Mouse (Mus musculus) mature B cell (primary cell): ENCODE data around the gene Crtc2.

Source experiments
- in situ Hi-C: fragments of 300-500 bp; cut with MboI; formaldehyde crosslinking; loops from 2 replicates; pipeline ENCODE4 v1.14.3; 2019

The Crtc2 gene

GRCm38 (mm10) chr3:90253653-90254418 is at the start of gene Crtc2:
Gene Crtc2, plus strand, starts transcription at chr3:90254163.
- in situ Hi-C loops, result no loop called here

GRCm38 (mm10) chr3:90204582-90204981 is 49.4 kb upstream of the Crtc2 start:
- in situ Hi-C loops, result no loop called here

GRCm38 (mm10) chr3:90208662-90209061 is 45.3 kb upstream of the Crtc2 start:
- in situ Hi-C loops, result no loop called here

GRCm38 (mm10) chr3:90209908-90210566 is 43.9 kb upstream of the Crtc2 start:
- in situ Hi-C loops, result no loop called here

- in situ Hi-C loops, result no loop called here
Observed at GRCm38 (mm10) chr3:90211475-90212398, 42.2 kb upstream of the Crtc2 start.

GRCm38 (mm10) chr3:90212723-90213122 is 41.2 kb upstream of the Crtc2 start:
- in situ Hi-C loops, result no loop called here

GRCm38 (mm10) chr3:90213377-90213866 is 40.5 kb upstream of the Crtc2 start, which contains the start of the genes Rps27 and Rab13:
Gene Rps27, minus strand, starts transcription at chr3:90213651.
Gene Rab13, plus strand, starts transcription at chr3:90213695.
- in situ Hi-C loops, result no loop called here

- in situ Hi-C loops, result no loop called here
Observed at GRCm38 (mm10) chr3:90213956-90214684, 39.8 kb upstream of the Crtc2 start.

- in situ Hi-C loops, result no loop called here
Observed at GRCm38 (mm10) chr3:90215825-90216380, 38.1 kb upstream of the Crtc2 start.

GRCm38 (mm10) chr3:90220088-90220487 is 33.9 kb upstream of the Crtc2 start:
- in situ Hi-C loops, result no loop called here

- in situ Hi-C loops, result no loop called here
Observed at GRCm38 (mm10) chr3:90220531-90220951, 33.4 kb upstream of the Crtc2 start.

GRCm38 (mm10) chr3:90221123-90221522 is 32.8 kb upstream of the Crtc2 start:
- in situ Hi-C loops, result no loop called here

- in situ Hi-C loops, result no loop called here
Observed at GRCm38 (mm10) chr3:90222455-90222854, 31.5 kb upstream of the Crtc2 start.

- in situ Hi-C loops, result no loop called here
Observed at GRCm38 (mm10) chr3:90222941-90223340, 31.0 kb upstream of the Crtc2 start.

- in situ Hi-C loops, result no loop called here
Observed at GRCm38 (mm10) chr3:90224331-90224730, 29.6 kb upstream of the Crtc2 start.

GRCm38 (mm10) chr3:90231075-90231474 is 22.9 kb upstream of the Crtc2 start:
- in situ Hi-C loops, result no loop called here

- in situ Hi-C loops, result no loop called here
Observed at GRCm38 (mm10) chr3:90231507-90232333, 22.2 kb upstream of the Crtc2 start, which contains the start of gene Jtb. Gene Jtb, plus strand, starts transcription at chr3:90231597.

GRCm38 (mm10) chr3:90241251-90241650 is 12.7 kb upstream of the Crtc2 start:
- in situ Hi-C loops, result no loop called here

- in situ Hi-C loops, result no loop called here
Observed at GRCm38 (mm10) chr3:90241669-90242358, 12.1 kb upstream of the Crtc2 start.
